In the genomic region with DNA sequence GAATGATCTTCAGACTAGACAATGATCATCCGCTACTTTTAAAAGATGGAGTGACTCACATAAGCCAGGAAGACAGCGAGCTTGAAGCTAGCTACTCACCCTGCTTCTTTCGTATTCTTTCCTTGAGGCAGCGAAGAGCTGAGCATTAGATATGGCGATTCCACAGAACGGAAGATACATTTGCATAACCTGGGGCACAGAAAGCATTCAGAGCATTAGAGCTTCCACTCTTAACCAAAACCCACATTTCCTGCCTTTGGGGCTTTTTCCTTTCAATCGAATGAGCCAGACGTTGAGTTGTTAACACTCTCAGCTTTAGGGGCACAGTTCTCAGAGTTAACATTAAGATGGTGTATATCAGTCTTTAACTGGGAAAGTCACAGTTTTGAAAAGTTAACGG, we compare ENCODE assay signal across 19 mouse cellular contexts.
DNase-seq lines count a peak whose midpoint lies in the region; ATAC-seq lines count a peak whose summit lies in the region.
"Had no signal": no experiment of that assay in that cellular context is flagged by ENCODE, and none has a peak within 500 bp of the region (broad histone marks: within the 10 kb centered on the region; RNA-seq: fewer than 3 reads in every experiment).

No protein-coding gene starts in this region.

- peak; percentile 46 for DNase-seq in retina, postnatal 1 day
- no peak for DNase-seq in retina, embryonic 14.5 days (ENCODE audit: low spot score)
- DNase-seq in CD8-positive naive resting alpha-beta T cell, adult 2 months (ENCODE audit: low read depth in 2 of 2, low spot score in 2 of 2) = peak; percentile 35
- peak; percentile 4 for DNase-seq in splenic B cell, adult 2 months (ENCODE audit: low read depth, low spot score)
- no peak for DNase-seq in urinary bladder, postnatal 10 days (ENCODE audit: low spot score)
- DNase-seq in cerebellum, postnatal 14 days = no peak
- no peak for DNase-seq in layer of hippocampus, adult 8-10 months (ENCODE audit: low spot score in 2 of 2)
- DNase-seq: adrenal gland, adult 8-10 months; cerebellum, adult 18-20 months; kidney, adult 2 months; layer of hippocampus, postnatal 36 days; lung, postnatal 10 days had no signal

- no peaks in the 10 kb centered on the region for H3K36me3 ChIP-seq in splenic B cell, adult 2 months (ENCODE audit: control insufficient read depth, insufficient read depth, low read length, poor library complexity, severe bottlenecking)
- H3K36me3 ChIP-seq: embryonic facial prominence, embryonic 13.5 days; heart, embryonic 12.5 days; limb, embryonic 15.5 days; midbrain, embryonic 12.5 days had no signal

- H3K27me3 ChIP-seq in splenic B cell, adult 2 months (ENCODE audit: control insufficient read depth, insufficient read depth, low read length, poor library complexity, severe bottlenecking) = no peaks in the 10 kb centered on the region
- H3K27me3 ChIP-seq: embryonic facial prominence, embryonic 13.5 days; heart, embryonic 12.5 days; limb, embryonic 15.5 days; midbrain, embryonic 12.5 days had no signal

- ATAC-seq in hematopoietic stem cell, adult 5-6 weeks (replicated peaks in 1 of 2; ENCODE audit: insufficient read depth in 1 of 2, low FRiP score in 2 of 2, low TSS enrichment in 1 of 2, low read depth in 1 of 2, poor library complexity in 2 of 2, severe bottlenecking in 2 of 2) = peak; percentile 46 to 62; a peak in 2 of 4 replicates
- ATAC-seq: forebrain, embryonic 16.5 days; hindbrain, postnatal 0 days had no signal

Comparison
In these comparisons a context has a peak if more than half of its experiments do, and no peak if none do; other contexts are left out.
1. DNase-seq: peak in retina, postnatal 1 day (single experiment), CD8-positive naive resting alpha-beta T cell, adult 2 months (2 of 2) and splenic B cell, adult 2 months (single experiment); none in retina, embryonic 14.5 days (single experiment), urinary bladder, postnatal 10 days (single experiment), cerebellum, postnatal 14 days (0 of 2) and layer of hippocampus, adult 8-10 months (0 of 2).